Mouse (Mus musculus) right cerebral cortex, postnatal 25 days (tissue): ENCODE results near the gene Arhgef38.

Source experiments
- DNase-seq: peaks from one replicate; pipeline ENCODE4 v3.0.0; 2022

Gene Arhgef38

GRCm38 (mm10) chr3:133234821-133235295, at the start of gene Arhgef38:
Gene Arhgef38 (minus strand): TSS chr3:133234949.
- no peak for DNase-seq

DNA sequence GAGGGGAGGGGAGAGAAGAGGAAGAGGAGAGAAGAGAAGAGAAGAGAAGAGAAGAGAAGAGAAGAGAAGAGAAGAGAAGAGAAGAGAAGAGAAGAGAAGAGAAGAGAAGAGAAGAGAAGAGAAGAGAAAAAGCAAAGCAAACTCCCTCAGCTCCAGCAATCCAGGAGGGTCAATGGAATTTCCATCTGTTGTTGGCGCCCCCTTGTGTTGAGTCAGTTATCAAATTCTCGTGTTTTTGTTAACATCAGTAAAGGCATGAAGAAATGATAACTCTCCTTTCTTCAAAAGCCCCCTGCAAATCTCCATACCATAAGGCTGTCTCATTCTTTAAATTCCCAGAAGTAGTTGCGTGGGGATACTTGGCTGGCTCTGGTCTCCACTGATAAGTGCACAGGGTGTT, 37.1 kb upstream of the Arhgef38 start:
- peak; percentile 67 for DNase-seq

GRCm38 (mm10) chr3:133258860-133259259, 24.1 kb upstream of the Arhgef38 start:
- DNase-seq: no peak

- no peak for DNase-seq
Measured at GRCm38 (mm10) chr3:133255842-133256241, 21.1 kb upstream of the Arhgef38 start.

GRCm38 (mm10) chr3:133244027-133244426, 9.3 kb upstream of the Arhgef38 start:
- DNase-seq: peak; percentile 31

GRCm38 (mm10) chr3:133241916-133242315, 7.2 kb upstream of the Arhgef38 start:
- DNase-seq: no peak

DNA sequence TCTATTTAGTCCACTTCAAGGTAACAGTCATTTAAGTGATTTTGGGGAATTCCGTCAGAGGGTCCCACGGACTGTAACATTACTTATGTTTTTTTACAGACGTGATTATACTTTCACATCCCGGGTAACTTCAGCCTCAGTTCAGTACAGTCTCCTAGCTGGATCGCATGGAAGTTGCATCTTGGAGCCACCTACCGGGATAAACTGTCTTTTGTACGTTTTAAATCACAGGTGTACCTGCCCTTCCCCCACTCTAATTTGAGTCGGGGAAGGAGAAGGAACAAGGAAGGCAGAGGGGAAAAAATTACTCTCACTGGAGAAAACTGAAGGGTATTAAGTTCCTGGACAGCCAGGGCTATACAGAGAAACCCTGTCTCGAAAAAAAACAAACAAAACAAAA, 756 bp downstream of the Arhgef38 start:
- no peak for DNase-seq

GRCm38 (mm10) chr3:133230427-133230826, 4.3 kb downstream of the Arhgef38 start:
- no peak for DNase-seq

DNA sequence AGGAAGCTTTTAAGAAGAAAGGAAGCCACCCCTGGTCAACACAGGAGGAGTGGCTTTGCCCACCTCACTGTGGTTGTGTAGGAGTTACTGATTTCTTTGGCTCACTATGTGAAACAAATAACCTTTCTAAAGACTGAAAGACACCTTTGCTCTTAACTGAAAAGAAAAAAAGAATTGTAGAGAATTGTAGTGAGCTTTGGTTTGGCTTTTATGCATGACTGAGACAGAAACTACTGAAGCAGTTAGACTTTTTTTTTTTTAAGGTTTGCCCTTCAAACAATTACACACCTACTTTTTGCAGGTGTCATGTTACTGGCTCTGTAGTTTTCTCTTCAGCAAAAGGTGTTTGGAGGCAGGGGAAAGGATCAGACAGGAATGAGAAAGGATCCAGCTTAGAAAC, 5.2 kb downstream of the Arhgef38 start:
- no peak for DNase-seq

DNA sequence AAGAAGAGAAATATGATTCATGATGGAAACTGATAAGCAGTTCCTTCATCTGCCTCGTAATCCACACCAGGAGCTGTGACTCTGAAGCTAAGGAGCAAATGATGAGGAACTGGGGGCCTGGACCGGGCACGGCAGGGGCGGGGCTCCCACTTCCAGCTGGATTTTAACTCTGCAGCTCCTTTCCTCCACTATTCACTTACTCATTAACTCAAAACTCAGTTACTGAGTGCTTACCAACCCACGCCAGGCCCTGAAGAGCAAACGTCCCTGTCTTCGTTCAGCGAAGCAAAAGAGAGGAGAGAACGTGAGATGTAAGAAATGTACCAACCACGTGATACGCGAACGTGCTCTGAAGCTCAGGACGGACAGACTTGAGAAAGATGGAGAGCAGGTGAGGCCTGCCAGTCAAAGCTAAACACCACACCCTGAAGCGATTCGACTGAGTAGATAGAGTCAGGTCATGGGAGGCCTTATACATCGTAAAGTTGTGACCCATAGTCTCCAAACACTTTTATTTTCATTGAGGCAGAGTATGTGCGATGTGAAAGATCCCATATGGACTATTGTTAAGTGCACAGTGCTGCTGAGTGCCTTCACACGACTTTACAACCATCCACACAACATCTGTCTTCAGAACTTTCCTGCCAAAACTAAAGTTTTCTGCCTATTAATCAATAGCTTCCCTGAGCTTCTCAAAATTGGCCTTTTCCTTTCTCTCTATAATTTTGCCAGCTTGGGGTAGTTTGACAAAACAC, 7.3 kb downstream of the Arhgef38 start:
- DNase-seq: no peak

- DNase-seq: no peak
Measured at GRCm38 (mm10) chr3:133218501-133218900, 16.2 kb downstream of the Arhgef38 start.

- DNase-seq: no peak
Measured at GRCm38 (mm10) chr3:133215198-133215819, 19.4 kb downstream of the Arhgef38 start.

GRCm38 (mm10) chr3:133213434-133214114, 21.2 kb downstream of the Arhgef38 start:
- no peak for DNase-seq

GRCm38 (mm10) chr3:133211324-133211723, 23.4 kb downstream of the Arhgef38 start:
- no peak for DNase-seq

DNA sequence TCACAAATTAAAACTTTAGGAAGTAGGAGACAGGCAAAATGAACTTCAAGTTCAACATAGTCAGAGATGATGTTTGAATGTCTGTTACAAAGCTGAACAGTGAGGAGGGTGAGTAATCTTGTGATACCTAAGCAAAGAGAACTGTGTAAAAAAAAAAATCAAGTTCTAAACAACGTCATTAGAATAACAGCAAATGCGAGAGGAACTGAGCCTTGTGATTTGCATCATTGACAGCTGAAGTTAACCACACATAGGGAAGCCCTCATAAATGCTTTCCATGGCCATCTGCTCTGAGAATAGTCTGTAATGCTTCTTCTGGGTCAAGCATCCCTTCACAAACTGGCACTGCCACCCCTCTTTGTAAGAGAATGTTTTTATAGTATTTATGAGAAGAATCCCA, 31.0 kb downstream of the Arhgef38 start:
- DNase-seq: no peak

GRCm38 (mm10) chr3:133202171-133202570, 32.6 kb downstream of the Arhgef38 start:
- no peak for DNase-seq

- no peak for DNase-seq
Measured at GRCm38 (mm10) chr3:133188930-133189329, 45.8 kb downstream of the Arhgef38 start.

DNA sequence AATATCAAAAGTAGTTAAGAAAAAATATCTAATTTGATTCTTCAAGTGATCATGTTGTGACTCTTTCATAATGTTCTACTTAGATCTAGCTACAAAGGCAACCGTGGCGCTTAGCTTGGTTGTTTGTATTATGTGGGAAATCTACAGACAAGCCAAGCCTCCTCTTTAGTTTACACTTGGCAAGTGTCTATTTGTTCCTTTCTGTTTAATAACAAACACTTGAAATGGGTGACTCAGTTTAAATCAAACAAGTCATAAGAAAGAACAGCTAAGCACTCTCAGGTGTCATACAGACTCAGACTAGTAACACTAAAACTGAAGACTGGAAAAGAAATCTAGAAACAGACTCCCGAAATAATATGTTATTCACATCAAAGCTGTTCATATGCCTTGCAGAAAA, 47.2 kb downstream of the Arhgef38 start:
- no peak for DNase-seq

DNA sequence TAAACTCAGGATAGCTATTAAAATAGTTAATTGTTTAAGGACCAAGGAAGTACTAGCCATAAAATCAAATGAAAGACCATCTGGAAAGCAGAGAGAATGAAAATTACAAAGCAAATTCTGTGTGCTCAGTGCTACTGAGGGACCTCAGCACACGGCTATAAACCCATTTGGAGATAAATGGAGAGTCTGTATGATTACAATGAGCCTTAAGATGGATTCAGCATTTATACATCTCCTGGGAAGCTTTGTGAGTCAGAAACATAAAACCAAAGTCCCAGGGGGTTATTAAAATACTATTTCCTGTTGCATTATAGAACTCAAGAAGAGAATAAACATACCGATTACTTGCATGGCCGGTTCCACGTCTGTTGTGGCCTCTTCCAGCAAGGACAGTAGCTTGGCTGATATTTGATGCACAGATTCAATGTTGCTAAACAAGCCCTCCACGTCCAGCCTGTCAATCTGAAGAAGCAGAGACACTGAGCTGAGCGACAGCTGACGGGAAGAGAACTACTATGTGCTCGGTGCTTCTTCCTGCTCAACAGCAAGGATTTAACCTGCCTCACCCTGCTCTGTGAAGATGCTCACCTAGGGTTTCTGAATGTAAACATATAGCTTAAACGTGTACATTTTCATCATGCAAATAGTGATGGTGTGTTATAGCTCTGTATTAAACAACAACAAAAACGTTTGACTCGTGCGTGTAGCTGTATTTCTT, 58.6 kb downstream of the Arhgef38 start:
- no peak for DNase-seq

- no peak for DNase-seq
Measured at GRCm38 (mm10) chr3:133172291-133172690, 62.5 kb downstream of the Arhgef38 start.

- peak; percentile 51 for DNase-seq
Measured at GRCm38 (mm10) chr3:133169737-133170136, 65.0 kb downstream of the Arhgef38 start.

DNA sequence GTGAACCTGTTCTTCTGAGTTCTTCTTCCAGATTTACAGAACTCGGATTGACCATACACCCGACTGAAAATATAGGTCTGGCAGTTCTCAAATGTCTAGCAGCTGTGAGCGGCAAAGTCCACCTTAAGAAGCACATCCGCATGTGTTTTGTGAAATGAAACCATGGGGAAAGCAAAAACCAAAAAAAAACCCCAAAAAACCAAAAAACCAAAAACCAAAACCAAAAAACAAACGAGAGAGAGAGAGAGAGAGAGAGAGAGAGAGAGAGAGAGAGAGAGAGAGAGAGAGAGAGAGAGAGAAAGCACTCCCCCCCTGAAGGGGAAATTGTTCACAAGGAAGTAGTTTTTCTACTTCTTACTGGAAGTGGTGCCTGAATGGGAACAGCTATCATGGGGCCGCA, 67.2 kb downstream of the Arhgef38 start:
- DNase-seq: no peak

DNA sequence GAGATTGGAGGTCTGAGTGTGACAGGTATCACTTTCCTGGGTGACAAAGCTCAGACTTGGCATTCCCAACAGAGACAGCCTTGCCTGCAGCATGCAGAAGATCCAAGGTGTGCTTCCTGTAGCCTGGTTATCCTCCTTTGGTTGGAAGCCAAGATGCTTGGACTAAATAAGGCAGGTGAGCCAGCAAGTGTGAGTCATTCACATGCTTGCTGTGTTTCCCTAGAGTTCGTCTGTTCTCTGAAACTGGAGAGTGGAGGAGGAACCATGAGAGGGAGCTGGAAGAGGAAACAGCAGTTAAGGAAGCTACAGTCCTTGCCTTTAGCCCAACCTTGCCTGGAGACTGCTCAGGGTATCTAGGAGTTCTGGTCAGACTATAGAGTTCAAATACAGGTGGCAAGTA, 69.6 kb downstream of the Arhgef38 start:
- DNase-seq: peak; percentile 46
